Mouse (Mus musculus) bone marrow macrophage, adult 2 months (primary cell): ENCODE measurements around the gene Pdc. TPM values are rescaled to one million over a fixed set of nuclear protein-coding genes. Genes with fewer than 3 reads are reported as not detected.
"Not testable (repeated sequence)": the region's sequence is repeated elsewhere in the genome, so short reads cannot be mapped to it uniquely, and the experiment has no call there.

Experiments
- H3K27ac ChIP-seq: 2 replicates; pipeline ENCODE4 v1.5.1; 2012; ENCODE audit warnings: low read depth, low read length; ENCODE audit not compliant: insufficient read depth
- H3K4me1 ChIP-seq: 2 replicates; pipeline ENCODE4 v1.6.1; 2012; ENCODE audit warnings: low read length; ENCODE audit not compliant: control insufficient read depth, insufficient read depth
- H3K4me3 ChIP-seq: 2 replicates; pipeline ENCODE4 v1.5.1; 2012; ENCODE audit warnings: mild to moderate bottlenecking, low read length, moderate library complexity; ENCODE audit not compliant: insufficient read depth
- CTCF ChIP-seq: IDR thresholded peaks from 2 replicates; pipeline ENCODE4 v1.5.1; 2012; ENCODE audit warnings: low read depth, mild to moderate bottlenecking, low read length, moderate library complexity
- POLR2A ChIP-seq: IDR thresholded peaks from 2 replicates; pipeline ENCODE4 v1.6.1; 2012; ENCODE audit warnings: mild to moderate bottlenecking, low read depth, low read length, borderline replicate concordance
- polyA plus RNA-seq: library from polyadenylated mRNA; stranded (reverse); fragments of >200 nt; gene quantifications from 2 replicates; pipeline ENCODE4 v1.2.4, GENCODE M21; 2012; ENCODE audit not compliant: missing spikeins, insufficient read depth, insufficient read length

Pdc gene
- polyA plus RNA-seq, result not detected in 2 replicates

DNA sequence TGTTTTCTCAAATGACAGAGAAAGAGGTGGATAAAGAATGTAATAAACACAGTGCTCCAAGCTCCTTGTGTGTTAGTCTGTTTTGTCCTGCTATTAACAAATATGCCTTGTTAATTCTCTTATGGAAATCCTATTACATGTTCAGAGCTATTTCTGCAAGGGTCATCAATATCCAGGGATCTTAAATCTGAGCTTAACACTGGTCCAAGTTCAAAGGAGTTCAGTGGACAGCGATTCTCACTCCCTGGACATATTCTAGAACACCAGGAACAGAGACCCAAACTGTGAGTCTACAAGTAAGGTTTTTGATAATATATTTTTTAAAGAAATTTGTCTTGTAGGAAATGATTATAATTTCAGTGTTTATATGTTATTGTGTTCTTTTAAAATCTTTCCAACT, at the start of gene Pdc:
Gene Pdc, plus strand, starts transcription at position 213 of the 400 bp plus-strand sequence.
- Histone ChIP-seq H3K4me3 (no peak within 1 kb of the TSS), H3K4me1 (peaks cover 4% of the 10 kb centered on the region), H3K27ac (no peak within 1 kb of the TSS)
- TF ChIP-seq POLR2A (no peak), CTCF (no peak)

DNA sequence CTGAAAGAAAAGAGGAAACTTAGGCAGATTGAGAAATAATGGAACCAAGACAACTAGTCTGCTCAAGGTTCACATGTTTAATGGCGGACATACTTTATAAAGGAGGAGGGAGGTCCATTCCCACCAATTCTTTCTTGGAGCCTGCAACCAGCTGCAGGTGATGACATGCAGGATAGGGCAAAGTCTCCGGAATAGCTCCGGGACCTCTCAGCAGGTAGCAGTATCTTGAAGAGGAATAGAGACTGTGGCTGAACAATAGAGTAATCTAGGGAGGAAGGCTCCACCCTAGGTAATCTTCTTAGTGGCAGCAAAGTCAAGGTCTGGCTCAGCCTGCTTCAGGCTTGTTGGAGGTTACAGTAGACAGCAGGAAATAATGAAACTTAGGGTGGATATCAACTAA, 25.2 kb upstream of the Pdc start:
- not testable (repeated sequence) for H3K4me1 ChIP-seq, H3K27ac ChIP-seq, H3K4me3 ChIP-seq

DNA sequence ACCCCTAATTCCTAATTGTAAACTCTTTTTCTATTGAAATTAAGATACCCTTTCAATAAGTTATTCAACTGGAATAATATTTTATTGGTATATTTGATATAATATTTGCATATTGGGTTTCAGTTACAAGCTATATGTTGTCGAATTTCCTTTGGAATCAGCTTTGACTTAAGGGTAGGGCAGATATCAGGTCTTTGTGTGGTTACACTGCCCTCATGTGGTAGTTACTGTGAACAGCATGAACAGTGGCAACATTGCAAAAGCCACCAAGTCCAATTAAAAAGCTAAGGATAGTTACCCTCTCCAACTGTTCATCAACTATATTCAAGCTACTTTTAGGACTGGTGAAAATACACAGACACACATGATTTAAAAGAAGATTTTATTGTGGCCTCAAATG, 11.6 kb upstream of the Pdc start:
- Histone ChIP-seq H3K4me1 (no peaks in the 10 kb centered on the region), H3K4me3 (no peak overlapping the region), H3K27ac (no peak overlapping the region)
- TF ChIP-seq CTCF (no peak), POLR2A (no peak)

DNA sequence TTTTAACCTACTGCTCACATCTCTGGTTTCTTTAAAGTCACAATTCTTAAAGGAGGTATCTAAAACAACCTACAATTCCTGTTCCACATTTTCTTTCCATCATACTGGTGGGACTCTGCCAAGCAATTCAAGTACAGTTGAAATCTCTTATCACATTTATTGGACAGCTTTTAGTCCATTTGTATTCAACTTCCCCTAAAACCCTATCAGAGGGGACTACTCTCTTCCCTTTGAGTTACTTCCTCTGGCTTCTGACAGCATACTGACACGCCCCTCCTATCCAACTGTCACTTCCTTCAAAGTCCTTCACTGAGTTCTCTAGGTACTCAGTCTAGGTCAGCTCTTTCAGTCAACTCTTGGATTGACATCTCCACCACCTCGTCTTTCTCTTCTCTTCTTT, 15.9 kb downstream of the Pdc start:
- no peak overlapping the region for H3K4me3 ChIP-seq
- no peak overlapping the region for H3K27ac ChIP-seq
- peaks cover 3% of the 10 kb centered on the region; the same call in 1 of the 2 replicates for H3K4me1 ChIP-seq
- no peak for TF ChIP-seq CTCF
- TF ChIP-seq POLR2A, result no peak

DNA sequence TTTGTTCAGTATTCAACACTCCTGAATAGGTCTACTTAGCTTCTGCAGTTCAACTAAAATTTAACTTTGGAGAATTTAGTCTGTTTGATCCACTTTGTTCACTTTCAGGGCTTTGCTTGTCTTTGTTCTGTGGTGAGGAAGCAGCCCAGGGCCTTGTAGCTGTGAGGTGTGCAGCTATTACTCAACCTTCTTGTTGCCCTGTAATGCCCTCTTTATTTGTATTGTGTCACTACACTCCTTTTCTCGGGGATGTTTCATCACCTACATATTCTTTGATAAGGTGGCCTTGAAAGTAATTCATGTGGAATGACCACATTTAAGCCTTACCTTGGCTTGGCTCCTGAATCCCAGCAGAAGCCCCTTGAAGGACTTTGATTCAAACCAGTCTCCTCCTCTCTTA, 41.6 kb downstream of the Pdc start:
- Histone ChIP-seq H3K27ac (no peak overlapping the region), H3K4me3 (no peak overlapping the region), H3K4me1 (no peaks in the 10 kb centered on the region)
- no peak for TF ChIP-seq CTCF
- no peak for TF ChIP-seq POLR2A

DNA sequence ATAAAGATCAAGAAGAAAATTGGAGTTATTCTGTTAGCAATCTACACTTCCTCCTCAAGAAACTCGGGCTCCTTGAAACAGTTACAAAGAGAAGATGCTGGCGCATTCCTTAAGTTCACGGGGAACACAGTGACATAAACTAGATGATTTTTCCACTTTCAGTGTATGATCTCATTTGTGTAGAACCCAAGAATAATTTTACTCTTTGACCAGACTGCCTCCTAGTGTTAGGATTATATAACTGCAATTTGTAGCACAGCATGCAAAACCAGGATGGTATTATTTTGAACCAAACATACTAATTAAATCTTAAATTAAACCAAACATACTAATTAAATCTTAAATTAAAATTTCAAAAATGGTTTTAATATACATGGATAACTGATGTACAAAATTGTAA, 53.7 kb downstream of the Pdc start:
- H3K27ac ChIP-seq, result no peak overlapping the region
- peaks cover 15% of the 10 kb centered on the region for H3K4me1 ChIP-seq
- TF ChIP-seq POLR2A, result no peak
- TF ChIP-seq CTCF, result no peak
- no peak overlapping the region for H3K4me3 ChIP-seq

DNA sequence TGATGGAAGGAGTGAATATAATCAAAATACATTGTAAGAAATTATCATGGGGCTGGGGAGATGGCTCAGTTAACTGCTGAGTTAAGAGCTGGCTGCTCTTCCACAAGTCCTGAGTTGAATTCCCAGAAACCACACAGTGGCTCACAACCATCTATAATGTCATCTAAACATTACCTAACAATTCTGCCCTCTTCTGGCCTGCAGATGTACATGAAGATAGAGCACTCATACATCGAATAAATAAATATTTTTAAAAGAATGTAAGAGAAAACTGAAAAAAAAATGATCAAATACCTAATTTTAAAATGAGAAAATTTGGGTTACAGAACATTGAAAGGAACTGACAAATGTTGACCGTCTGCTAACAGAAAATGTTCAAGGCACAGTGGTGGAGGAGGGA, 55.0 kb downstream of the Pdc start:
- Histone ChIP-seq H3K27ac (no peak overlapping the region), H3K4me3 (no peak overlapping the region), H3K4me1 (peaks cover 18% of the 10 kb centered on the region)
- TF ChIP-seq CTCF (no peak), POLR2A (no peak)

Other genes starting within 250 kb of the Pdc start
- 0.86 and 1.2 TPM in 2 replicates for gene Ptgs2, start 219.4 kb upstream of the Pdc start, polyA plus RNA-seq
- gene Tpr, start 73.4 kb downstream of the Pdc start, polyA plus RNA-seq, result 184 and 186 TPM in 2 replicates
- gene Odr4, start 73.7 kb downstream of the Pdc start, polyA plus RNA-seq, result 60.8 and 70.9 TPM in 2 replicates
- gene Prg4, start 146.7 kb downstream of the Pdc start, polyA plus RNA-seq, result 0.67 and 1.7 TPM in 2 replicates